Mouse (Mus musculus): Measurements from ENCODE around the gene Cmtm1.

GRCm38 (mm10) chr8:104346706-104347105 lies 36.8 kb upstream of the Cmtm1 start:
- no peak for TF ChIP-seq RCOR1 (IDR thresholded peaks at IDR 0.05; ENCODE audit: low read depth, low read length)
- TF ChIP-seq POLR2A (IDR thresholded peaks at IDR 0.05; ENCODE audit: control insufficient read depth in 1 of 2, insufficient read depth in 1 of 2, low read depth in 1 of 2, low read length in 2 of 2, poor library complexity in 1 of 2): no peak
- no peak for TF ChIP-seq GATA1 (IDR thresholded peaks at IDR 0.05; ENCODE audit: low read depth, low read length)
- no peak for TF ChIP-seq MYC (IDR thresholded peaks at IDR 0.05; ENCODE audit: low read depth, low read length)
- TF ChIP-seq UBTF (IDR thresholded peaks at IDR 0.05; ENCODE audit: borderline replicate concordance, insufficient read depth, low read depth, low read length): no peak
- no peak for TF ChIP-seq CTCF (IDR thresholded peaks at IDR 0.05 in 2 of 3, conservative IDR thresholded peaks at IDR 0.05 in 1 of 3; ENCODE audit: control insufficient read depth in 1 of 3, insufficient read depth in 1 of 3, low read depth in 2 of 3, low read length in 3 of 3, poor library complexity in 1 of 3, severe bottlenecking in 1 of 3)
- no peak for TF ChIP-seq ELF1 (IDR thresholded peaks at IDR 0.05; ENCODE audit: low read depth, low read length)
- no peak for TF ChIP-seq BHLHE40 (IDR thresholded peaks at IDR 0.05; ENCODE audit: borderline replicate concordance, low read depth, low read length)
- TF ChIP-seq ZNF384 (IDR thresholded peaks at IDR 0.05; ENCODE audit: low read depth, low read length): no peak
- no peak for TF ChIP-seq POLR2AphosphoS2 (IDR thresholded peaks at IDR 0.05; ENCODE audit: low read length)
- TF ChIP-seq HCFC1 (IDR thresholded peaks at IDR 0.05; ENCODE audit: low read depth, low read length): no peak
- no peak for TF ChIP-seq MEF2A (IDR thresholded peaks at IDR 0.05; ENCODE audit: extremely low read depth, insufficient replicate concordance, low read depth, low read length, poor library complexity, severe bottlenecking)
- no peak for TF ChIP-seq EP300 (IDR thresholded peaks at IDR 0.05; ENCODE audit: low read depth in 1 of 2, low read length in 2 of 2)
- no peak for TF ChIP-seq USF1 (IDR thresholded peaks at IDR 0.05; ENCODE audit: low read depth, low read length)

All from MEL (cell line).